Mouse (Mus musculus): Measurements from ENCODE around the gene Il17re. TPM values are rescaled to one million over a fixed set of nuclear protein-coding genes. Genes with fewer than 3 reads are reported as not detected.
A peak's percentile ranks its signal among the peaks of the same experiment; 100 is the strongest.

The Il17re gene
- polyA plus RNA-seq, 3 experiments from 2014 or later: 0.69 to 8.2 (median 1.9) TPM

- no peak for ATAC-seq
These were observed 13.9 kb upstream of the Il17re start for GRCm38 (mm10) chr6:113444207-113444965.

GRCm38 (mm10) chr6:113447639-113448038 is 10.6 kb upstream of the Il17re start:
- no peak for ATAC-seq

- ATAC-seq: no peak
These were observed 6.4 kb upstream of the Il17re start for GRCm38 (mm10) chr6:113451839-113452238.

GRCm38 (mm10) chr6:113455007-113455406 is 3.3 kb upstream of the Il17re start:
- ATAC-seq: no peak

- no peak for ATAC-seq
These were observed 351 bp downstream of the Il17re start for GRCm38 (mm10) chr6:113458635-113459034.

- ATAC-seq: no peak
These were observed 5.8 kb downstream of the Il17re start for GRCm38 (mm10) chr6:113464040-113464439.

GRCm38 (mm10) chr6:113465602-113466001 is 7.3 kb downstream of the Il17re start:
- ATAC-seq: no peak

- ATAC-seq: no peak
These were observed 10.2 kb downstream of the Il17re start for GRCm38 (mm10) chr6:113468512-113468911.

GRCm38 (mm10) chr6:113469021-113469420 is 10.7 kb downstream of the Il17re start:
- peak; percentile 97 for ATAC-seq

GRCm38 (mm10) chr6:113469432-113469831 is 11.1 kb downstream of the Il17re start:
- peak; percentile 50 for ATAC-seq

GRCm38 (mm10) chr6:113471297-113471936 is 13.1 kb downstream of the Il17re start, which contains the start of gene Il17rc:
Gene Il17rc, plus strand, starts transcription at chr6:113471427.
- ATAC-seq: no peak

GRCm38 (mm10) chr6:113472061-113472460 is 13.8 kb downstream of the Il17re start:
- ATAC-seq: no peak

- no peak for ATAC-seq
These were observed 15.0 kb downstream of the Il17re start for GRCm38 (mm10) chr6:113473246-113473645.

GRCm38 (mm10) chr6:113473715-113474114 is 15.4 kb downstream of the Il17re start:
- no peak for ATAC-seq

- ATAC-seq: no peak
These were observed 19.1 kb downstream of the Il17re start for GRCm38 (mm10) chr6:113477353-113477752.

GRCm38 (mm10) chr6:113478906-113479305 is 20.6 kb downstream of the Il17re start:
- no peak for ATAC-seq

- no peak for ATAC-seq
These were observed 22.5 kb downstream of the Il17re start for GRCm38 (mm10) chr6:113480555-113481373.

GRCm38 (mm10) chr6:113482477-113483099 is 24.3 kb downstream of the Il17re start:
- peak; percentile 32 for ATAC-seq

GRCm38 (mm10) chr6:113483100-113483615 is 24.9 kb downstream of the Il17re start, which contains the start of gene Creld1:
Gene Creld1, plus strand, starts transcription at chr6:113483297.
- ATAC-seq: peak; percentile 97

GRCm38 (mm10) chr6:113483729-113484128 is 25.4 kb downstream of the Il17re start:
- ATAC-seq: peak; percentile 3

GRCm38 (mm10) chr6:113487125-113487576 is 28.9 kb downstream of the Il17re start:
- ATAC-seq: no peak

GRCm38 (mm10) chr6:113489410-113489809 is 31.1 kb downstream of the Il17re start:
- no peak for ATAC-seq
